Comparison of ENCODE assay signal across 21 mouse cellular contexts in the genomic region with DNA sequence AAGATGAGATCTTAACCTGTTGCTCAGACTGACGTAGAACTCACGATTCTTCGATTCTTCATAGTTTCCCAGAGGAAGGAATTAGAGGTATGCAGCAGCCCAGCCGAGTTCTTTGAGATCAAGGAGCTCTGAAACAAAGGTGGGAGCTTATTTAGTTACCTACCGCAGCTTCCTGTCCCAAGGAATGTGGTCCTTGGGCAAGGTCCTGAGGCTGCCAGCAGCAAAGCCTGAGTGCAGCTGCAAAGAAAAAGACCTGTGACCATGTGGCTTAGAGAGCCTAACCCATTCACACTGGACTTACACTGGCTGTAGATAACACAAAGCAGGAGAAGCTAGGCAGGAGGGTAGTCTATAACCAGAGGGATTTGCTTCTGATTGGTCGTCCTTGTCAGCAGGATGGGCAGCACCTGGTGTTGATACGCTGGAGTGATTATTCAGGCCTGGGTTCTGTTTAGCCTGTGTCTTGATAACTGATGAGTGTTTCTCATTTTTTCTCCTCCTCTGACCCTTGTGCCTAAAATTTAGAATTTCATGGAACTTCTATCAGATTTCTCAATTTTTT. TPM values are rescaled to one million over a fixed set of nuclear protein-coding genes. Genes with fewer than 3 reads are reported as not detected.
DNase-seq lines count a peak whose midpoint lies in the region; ATAC-seq lines count a peak whose summit lies in the region.
"Had no signal": no experiment of that assay in that cellular context is flagged by ENCODE, and none has a peak within 500 bp of the region (broad histone marks: within the 10 kb centered on the region; RNA-seq: fewer than 3 reads in every experiment).

No protein-coding gene starts in this region.

- no peak overlapping the region for H3K9ac ChIP-seq in lung, embryonic 16.5 days (ENCODE audit: low read length)
- no peak overlapping the region for H3K9ac ChIP-seq in embryonic facial prominence, embryonic 11.5 days (replicated peaks; ENCODE audit: low read length)
- H3K9ac ChIP-seq in hindbrain, embryonic 13.5 days = no peak overlapping the region
- H3K9ac ChIP-seq: midbrain, embryonic 12.5 days; neural tube, embryonic 12.5 days had no signal

- no peak overlapping the region for H3K4me3 ChIP-seq in lung, embryonic 16.5 days (ENCODE audit: low read length)
- H3K4me3 ChIP-seq in embryonic facial prominence, embryonic 11.5 days (ENCODE audit: low read depth, low read length) = no peak overlapping the region
- no peak overlapping the region for H3K4me3 ChIP-seq in hindbrain, embryonic 13.5 days
- H3K4me3 ChIP-seq: hindbrain, embryonic 10.5 days; midbrain, embryonic 12.5 days; neural tube, embryonic 12.5 days had no signal

- H3K4me1 ChIP-seq in lung, embryonic 16.5 days (replicated peaks; ENCODE audit: control insufficient read depth, insufficient read depth, low read length) = no peaks in the 10 kb centered on the region
- no peaks in the 10 kb centered on the region for H3K4me1 ChIP-seq in embryonic facial prominence, embryonic 11.5 days (ENCODE audit: control insufficient read depth, insufficient read depth, low read length)
- H3K4me1 ChIP-seq in hindbrain, embryonic 13.5 days (replicated peaks) = no peaks in the 10 kb centered on the region
- H3K4me1 ChIP-seq: midbrain, embryonic 12.5 days; neural tube, embryonic 12.5 days had no signal

- ATAC-seq in lung, embryonic 16.5 days (ENCODE audit: low read depth) = peak; percentile 31; the same call in 1 of the 2 replicates
- ATAC-seq in embryonic facial prominence, embryonic 11.5 days (replicated peaks; ENCODE audit: insufficient number of reproducible peaks, low FRiP score, low TSS enrichment, low read depth) = no peak
- no peak for ATAC-seq in hindbrain, embryonic 13.5 days (ENCODE audit: low FRiP score)
- ATAC-seq: forebrain, embryonic 16.5 days had no signal

- no peaks in the 10 kb centered on the region for H3K9me3 ChIP-seq in lung, embryonic 16.5 days (ENCODE audit: control insufficient read depth, low read length)
- no peaks in the 10 kb centered on the region for H3K9me3 ChIP-seq in embryonic facial prominence, embryonic 11.5 days (replicated peaks; ENCODE audit: control insufficient read depth, low read length)
- no peaks in the 10 kb centered on the region for H3K9me3 ChIP-seq in hindbrain, embryonic 13.5 days
- H3K9me3 ChIP-seq: hindbrain, embryonic 10.5 days; midbrain, embryonic 12.5 days; neural tube, embryonic 12.5 days had no signal

- H3K4me2 ChIP-seq in lung, embryonic 16.5 days (ENCODE audit: low read depth, low read length) = no peak overlapping the region
- H3K4me2 ChIP-seq in embryonic facial prominence, embryonic 11.5 days (ENCODE audit: low read depth, low read length) = no peak overlapping the region
- no peak overlapping the region for H3K4me2 ChIP-seq in hindbrain, embryonic 13.5 days
- H3K4me2 ChIP-seq: midbrain, embryonic 12.5 days; neural tube, embryonic 12.5 days had no signal

- peak; percentile 5 for DNase-seq in embryo, embryonic 10 days (ENCODE audit: low spot score)
- DNase-seq in embryo, embryonic 11 days = no peak
- DNase-seq in lung, postnatal 4 days = no peak
- DNase-seq in embryonic facial prominence, embryonic 11.5 days (ENCODE audit: low spot score) = peak; percentile 23
- DNase-seq in adrenal gland, postnatal 4 days (ENCODE audit: low spot score in 2 of 2) = no peak
- DNase-seq: adrenal gland, adult 2 months; cerebellum, postnatal 25 days; gastrocnemius, postnatal 36 days; kidney, adult 18-20 months; right cerebral cortex, adult 18-20 months; thymus, postnatal 14 days had no signal

- WGBS in lung, embryonic 16.5 days = 24% methylated on average over 7 of the region's 7 CpGs
- 31% methylated on average over 7 of the region's 7 CpGs for WGBS in embryonic facial prominence, embryonic 11.5 days
- 51% methylated on average over 7 of the region's 7 CpGs for WGBS in hindbrain, embryonic 13.5 days

- H3K27me3 ChIP-seq in lung, embryonic 16.5 days (ENCODE audit: control insufficient read depth, insufficient read depth, low read depth, low read length) = no peaks in the 10 kb centered on the region
- no peaks in the 10 kb centered on the region for H3K27me3 ChIP-seq in embryonic facial prominence, embryonic 11.5 days (ENCODE audit: control insufficient read depth, insufficient read depth, low read length)
- no peaks in the 10 kb centered on the region for H3K27me3 ChIP-seq in hindbrain, embryonic 13.5 days
- H3K27me3 ChIP-seq: midbrain, embryonic 12.5 days; neural tube, embryonic 12.5 days had no signal

- H3K36me3 ChIP-seq in lung, embryonic 16.5 days (ENCODE audit: control insufficient read depth, insufficient read depth, low read length) = no peaks in the 10 kb centered on the region
- H3K36me3 ChIP-seq in embryonic facial prominence, embryonic 11.5 days (replicated peaks; ENCODE audit: control insufficient read depth, insufficient read depth, low read depth, low read length) = no peaks in the 10 kb centered on the region
- H3K36me3 ChIP-seq in hindbrain, embryonic 13.5 days = no peaks in the 10 kb centered on the region
- H3K36me3 ChIP-seq: hindbrain, embryonic 10.5 days; midbrain, embryonic 12.5 days; neural tube, embryonic 12.5 days had no signal

- 0 out of 2 replicates have a peak overlapping the region, but pooled peaks have one; percentile 36 for H3K27ac ChIP-seq in lung, embryonic 16.5 days (ENCODE audit: low read length)
- H3K27ac ChIP-seq in embryonic facial prominence, embryonic 11.5 days (replicated peaks; ENCODE audit: low read depth, low read length) = no peak overlapping the region
- H3K27ac ChIP-seq in hindbrain, embryonic 13.5 days = no peak overlapping the region
- H3K27ac ChIP-seq: hindbrain, embryonic 10.5 days; kidney, postnatal 0 days; midbrain, embryonic 12.5 days; neural tube, embryonic 12.5 days had no signal

RNA-seq across cellular contexts. Expression of gene Ccnj, which starts 25.8 kb away (rescaled TPM):
- polyA plus RNA-seq in lung, embryonic 16.5 days (2015; fragmentation: Nextera tagmentation; extraction: Ambion mirVana) = 11.7 and 12.5 TPM in 2 replicates
- 36.3 and 40.0 TPM in 2 replicates for polyA plus RNA-seq in embryonic facial prominence, embryonic 11.5 days (2014; fragmentation: Nextera tagmentation; extraction: Ambion mirVana)
- 10 to 100 TPM; 10.7 to 12.3 TPM for total RNA-seq in adrenal gland, postnatal 4 days (2021)
- 22.9 and 23.4 TPM in 2 replicates for polyA plus RNA-seq in hindbrain, embryonic 13.5 days (2015; fragmentation: Nextera tagmentation; extraction: Ambion mirVana)

RNA-seq across cellular contexts. Expression of gene Cc2d2b, which starts 56.7 kb away (rescaled TPM):
- polyA plus RNA-seq in lung, embryonic 16.5 days (2015; fragmentation: Nextera tagmentation; extraction: Ambion mirVana) = 0.28 TPM in 1 of 2 replicates, not detected in the other
- polyA plus RNA-seq in embryonic facial prominence, embryonic 11.5 days (2014; fragmentation: Nextera tagmentation; extraction: Ambion mirVana) = 0.06 and 0.25 TPM in 2 replicates
- under 1 TPM in 1 of 2 experiments, not detected in 1; 0.40 TPM for total RNA-seq in adrenal gland, postnatal 4 days (2021)
- polyA plus RNA-seq in hindbrain, embryonic 13.5 days (2015; fragmentation: Nextera tagmentation; extraction: Ambion mirVana) = 0.16 and 0.19 TPM in 2 replicates
- total RNA-seq: adrenal gland, adult 2 months; gastrocnemius, postnatal 36 days had no signal
- polyA plus RNA-seq: adrenal gland, adult 2 months; embryonic facial prominence, embryonic 14.5 days; heart, embryonic 16.5 days; kidney, postnatal 0 days; small intestine, adult 2 months had no signal

Comparison
In these comparisons a context has a peak if more than half of its experiments do, and no peak if none do; other contexts are left out.
1. DNase-seq: peak in embryo, embryonic 10 days (single experiment) and embryonic facial prominence, embryonic 11.5 days (single experiment); none in embryo, embryonic 11 days (single experiment), lung, postnatal 4 days (0 of 2) and adrenal gland, postnatal 4 days (0 of 2).